Mouse (Mus musculus) bone marrow macrophage, adult 2 months (primary cell): ENCODE data around the gene Cptp. TPM values are rescaled to one million over a fixed set of nuclear protein-coding genes. Genes with fewer than 3 reads are reported as not detected.

ENCODE experiments used
- H3K27ac ChIP-seq: 2 replicates; pipeline ENCODE4 v1.5.1; 2012; ENCODE audit warnings: low read depth, low read length; ENCODE audit not compliant: insufficient read depth
- H3K4me1 ChIP-seq: 2 replicates; pipeline ENCODE4 v1.6.1; 2012; ENCODE audit warnings: low read length; ENCODE audit not compliant: control insufficient read depth, insufficient read depth
- H3K4me3 ChIP-seq: 2 replicates; pipeline ENCODE4 v1.5.1; 2012; ENCODE audit warnings: mild to moderate bottlenecking, low read length, moderate library complexity; ENCODE audit not compliant: insufficient read depth
- CTCF ChIP-seq: IDR thresholded peaks from 2 replicates; pipeline ENCODE4 v1.5.1; 2012; ENCODE audit warnings: low read depth, mild to moderate bottlenecking, low read length, moderate library complexity
- POLR2A ChIP-seq: IDR thresholded peaks from 2 replicates; pipeline ENCODE4 v1.6.1; 2012; ENCODE audit warnings: mild to moderate bottlenecking, low read depth, low read length, borderline replicate concordance
- polyA plus RNA-seq: library from polyadenylated mRNA; stranded (reverse); fragments of >200 nt; gene quantifications from 2 replicates; pipeline ENCODE4 v1.2.4, GENCODE M21; 2012; ENCODE audit not compliant: missing spikeins, insufficient read depth, insufficient read length

Cptp gene
- polyA plus RNA-seq, 1 experiment, result 13.9 TPM

DNA sequence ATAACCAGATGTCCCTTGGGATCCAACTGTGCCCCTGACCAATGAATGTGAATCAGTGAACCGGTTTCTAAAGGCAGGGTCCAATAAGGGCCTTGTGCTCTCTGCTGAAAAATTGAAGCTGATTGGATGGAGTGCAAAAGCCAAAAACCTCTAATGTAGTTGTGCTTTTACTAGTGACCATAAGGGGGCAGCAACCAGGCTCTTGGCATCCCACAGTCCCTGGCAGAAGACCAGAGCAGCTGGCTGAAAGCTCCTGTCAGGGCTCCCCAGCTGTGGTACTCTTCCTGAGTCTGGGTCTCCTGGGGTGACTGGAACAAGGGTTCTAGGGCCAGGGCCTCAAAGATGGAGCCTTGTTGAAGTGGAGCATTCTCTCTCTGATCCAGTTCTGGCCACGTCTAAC, 35.4 kb downstream of the Cptp start:
- TF ChIP-seq CTCF, result no peak; the same call in 1 of the 2 replicates
- no peak for TF ChIP-seq POLR2A
- no peak overlapping the region for H3K4me3 ChIP-seq
- H3K4me1 ChIP-seq, result peaks cover 33% of the 10 kb centered on the region
- peak overlapping the region; percentile 52; the same call in 1 of the 2 replicates for H3K27ac ChIP-seq

DNA sequence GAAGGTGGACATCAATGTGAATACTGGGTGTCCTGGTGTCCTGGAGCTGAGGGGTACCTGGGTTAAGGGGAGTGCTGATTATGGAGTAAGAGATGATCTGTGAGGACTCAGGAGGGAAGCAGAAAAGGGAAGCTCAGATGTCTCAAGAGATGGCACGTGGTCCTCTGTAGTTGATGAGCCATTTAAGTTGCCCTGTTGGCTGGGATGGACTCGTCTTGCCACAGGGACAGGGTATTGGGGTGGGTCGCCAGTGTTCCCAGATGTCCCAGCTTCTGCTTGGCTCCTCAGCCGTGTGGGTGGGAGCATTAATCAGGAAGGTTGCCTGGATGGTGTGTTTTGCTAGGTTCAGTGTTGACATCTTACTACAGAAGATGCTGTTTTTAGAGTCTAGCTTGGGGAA, 36.0 kb downstream of the Cptp start:
- H3K4me1 ChIP-seq, result peaks cover 33% of the 10 kb centered on the region
- H3K27ac ChIP-seq, result peak overlapping the region; percentile 52
- peak overlapping the region; percentile 91; the same call in 1 of the 2 replicates for H3K4me3 ChIP-seq
- no peak for TF ChIP-seq CTCF
- no peak for TF ChIP-seq POLR2A

GRCm38 (mm10) chr4:155832321-155832720, 36.9 kb downstream of the Cptp start:
- no peak for TF ChIP-seq CTCF
- TF ChIP-seq POLR2A, result no peak
- H3K4me3 ChIP-seq, result peak overlapping the region; percentile 91
- H3K27ac ChIP-seq, result peak overlapping the region; percentile 54
- peaks cover 28% of the 10 kb centered on the region for H3K4me1 ChIP-seq

GRCm38 (mm10) chr4:155831831-155832230, 37.4 kb downstream of the Cptp start:
- peak overlapping the region; percentile 54 for H3K27ac ChIP-seq
- TF ChIP-seq POLR2A, result no peak
- TF ChIP-seq CTCF, result no peak
- peak overlapping the region; percentile 91 for H3K4me3 ChIP-seq
- H3K4me1 ChIP-seq, result peaks cover 26% of the 10 kb centered on the region

DNA sequence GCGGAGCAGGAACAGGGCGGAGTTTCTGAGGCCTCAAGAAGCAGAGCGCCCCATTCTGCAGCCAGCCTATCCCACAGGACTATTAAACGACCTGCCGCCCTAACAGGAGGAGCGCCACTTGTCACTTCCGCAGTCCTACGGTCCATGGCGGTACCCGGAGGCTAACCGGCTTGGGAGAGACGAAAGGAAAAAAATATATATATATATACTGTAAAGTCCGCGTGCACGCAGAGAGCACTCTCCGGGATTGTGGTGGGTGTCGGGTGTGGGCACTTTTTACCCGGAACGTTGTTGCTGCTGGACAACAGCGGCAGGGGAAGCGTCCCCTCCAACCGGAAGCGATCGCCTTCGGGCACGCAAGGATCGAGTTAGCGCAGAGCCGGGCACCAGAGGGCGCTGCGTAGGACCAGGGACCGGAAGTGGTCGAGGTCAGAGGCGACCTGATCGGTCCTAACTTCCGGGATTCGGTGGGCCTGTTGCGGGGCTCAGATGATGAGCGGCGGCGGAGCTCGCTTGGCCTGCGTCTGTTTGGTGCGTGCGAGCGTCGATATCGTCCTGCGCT, 38.0 kb downstream of the Cptp start, which contains the start of gene Aurkaip1:
Gene Aurkaip1, plus strand, starts transcription at position 68 of the 562 bp plus-strand sequence.
- peak within 1 kb of the TSS; percentile 91 for H3K4me3 ChIP-seq
- TF ChIP-seq CTCF (no peak; the same call in 1 of the 2 replicates), POLR2A (no peak)
- H3K27ac ChIP-seq, result peak within 1 kb of the TSS; percentile 83
- peaks cover 26% of the 10 kb centered on the region for H3K4me1 ChIP-seq

DNA sequence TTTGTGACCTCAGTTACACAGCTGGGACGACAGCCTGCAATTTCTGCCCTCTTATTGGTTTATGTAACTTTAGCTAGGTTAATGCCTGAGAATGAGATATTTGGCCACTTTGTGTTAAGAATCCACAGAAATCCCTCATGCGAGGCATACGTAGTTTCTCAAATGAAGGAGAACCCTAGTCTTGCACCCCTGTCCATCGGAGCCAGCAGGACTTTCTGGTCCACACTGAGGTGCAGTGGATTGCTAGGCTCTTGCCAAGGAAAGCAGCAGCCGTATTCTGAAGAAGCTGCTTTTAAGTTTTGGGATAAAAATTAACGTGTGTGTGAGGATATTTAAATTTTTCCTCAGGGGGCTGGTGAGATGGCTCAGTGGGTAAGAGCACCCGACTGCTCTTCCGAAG, 38.6 kb downstream of the Cptp start:
- no peak overlapping the region for H3K27ac ChIP-seq
- peak overlapping the region; percentile 21 for H3K4me3 ChIP-seq
- TF ChIP-seq CTCF (no peak), POLR2A (no peak)

GRCm38 (mm10) chr4:155829866-155830265, 39.4 kb downstream of the Cptp start:
- TF ChIP-seq CTCF (no peak), POLR2A (no peak)
- no peak overlapping the region for H3K4me3 ChIP-seq
- peaks cover 26% of the 10 kb centered on the region for H3K4me1 ChIP-seq
- H3K27ac ChIP-seq, result no peak overlapping the region

More for the DNA sequence above, 38.6 kb downstream of the Cptp start:
- H3K4me1 ChIP-seq, result peaks cover 26% of the 10 kb centered on the region

DNA sequence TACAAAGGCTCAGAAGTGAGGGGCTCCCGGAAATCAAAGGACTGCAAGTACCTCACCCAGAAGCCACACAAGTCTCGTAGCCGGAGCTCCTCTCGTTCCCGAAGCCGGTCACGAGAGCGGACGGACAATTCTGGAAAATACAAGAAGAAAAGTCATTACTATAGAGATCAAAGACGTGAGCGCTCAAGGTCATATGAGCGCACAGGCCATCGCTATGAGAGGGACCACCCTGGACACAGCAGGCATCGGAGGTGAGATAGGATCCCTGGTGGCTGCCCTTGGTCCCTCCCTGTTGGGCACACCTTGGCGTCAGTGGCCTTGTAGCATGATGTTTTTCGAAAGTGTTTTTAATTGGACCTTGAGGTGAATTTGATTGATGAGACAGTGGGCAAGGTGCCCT, 45.8 kb downstream of the Cptp start:
- Histone ChIP-seq H3K4me3 (no peak overlapping the region), H3K27ac (no peak overlapping the region), H3K4me1 (no peaks in the 10 kb centered on the region)
- TF ChIP-seq POLR2A (no peak), CTCF (no peak)

- Histone ChIP-seq H3K4me3 (no peak overlapping the region), H3K27ac (no peak overlapping the region), H3K4me1 (no peaks in the 10 kb centered on the region)
- TF ChIP-seq POLR2A, result no peak
- TF ChIP-seq CTCF, result peak; percentile 45; the same call in 1 of the 2 replicates
Measured at GRCm38 (mm10) chr4:155821025-155821424, 48.2 kb downstream of the Cptp start.

GRCm38 (mm10) chr4:155817533-155817932, 51.7 kb downstream of the Cptp start:
- TF ChIP-seq CTCF (no peak), POLR2A (no peak)
- no peak overlapping the region for H3K27ac ChIP-seq
- H3K4me1 ChIP-seq, result peaks cover 9% of the 10 kb centered on the region
- no peak overlapping the region for H3K4me3 ChIP-seq

Other genes starting within 250 kb of the Cptp start
- gene Cdk11b, start 244.6 kb downstream of the Cptp start, polyA plus RNA-seq, result 102 and 117 TPM in 2 replicates
- gene Gm10563, start 224.0 kb downstream of the Cptp start, polyA plus RNA-seq, result not detected in 2 replicates
- gene Mmp23, start 216.1 kb downstream of the Cptp start, polyA plus RNA-seq, result 0.64 and 1.9 TPM in 2 replicates
- gene Mib2, start 200.2 kb downstream of the Cptp start, polyA plus RNA-seq, result 39.9 and 48.7 TPM in 2 replicates
- gene Fndc10, start 175.1 kb downstream of the Cptp start, polyA plus RNA-seq, result 1.0 and 1.6 TPM in 2 replicates
- gene Ssu72, start 164.6 kb downstream of the Cptp start, polyA plus RNA-seq, result 99.3 and 107 TPM in 2 replicates
- gene Tmem240, start 134.6 kb downstream of the Cptp start, polyA plus RNA-seq, result 1.3 and 1.4 TPM in 2 replicates
- gene Atad3a, start 108.3 kb downstream of the Cptp start, polyA plus RNA-seq, result 13.6 and 19.1 TPM in 2 replicates
- gene Vwa1, start 94.7 kb downstream of the Cptp start, polyA plus RNA-seq, result not detected in 2 replicates
- gene Tmem88b, start 83.6 kb downstream of the Cptp start, polyA plus RNA-seq, result 0.23 TPM in 1 of 2 replicates, not detected in the other
- gene Ankrd65, start 79.0 kb downstream of the Cptp start, polyA plus RNA-seq, result not detected in 2 replicates
- gene Mrpl20, start 66.6 kb downstream of the Cptp start, polyA plus RNA-seq, result 81.6 and 99.5 TPM in 2 replicates
- 100 and 112 TPM in 2 replicates for gene Ccnl2, start 57.0 kb downstream of the Cptp start, polyA plus RNA-seq
- gene Aurkaip1, start 38.2 kb downstream of the Cptp start, polyA plus RNA-seq, result 99.3 and 105 TPM in 2 replicates
- 1.2 and 2.7 TPM in 2 replicates for gene Mxra8, start 29.8 kb downstream of the Cptp start, polyA plus RNA-seq
- gene Dvl1, start 22.0 kb downstream of the Cptp start, polyA plus RNA-seq, result 20.9 and 27.3 TPM in 2 replicates
- gene Tas1r3, start 6.1 kb downstream of the Cptp start, polyA plus RNA-seq, result 0.62 and 0.68 TPM in 2 replicates
- gene Ints11, start 106 bp upstream of the Cptp start, polyA plus RNA-seq, result 21.4 and 23.0 TPM in 2 replicates
- 10.7 and 13.2 TPM in 2 replicates for gene Pusl1, start 22.3 kb upstream of the Cptp start, polyA plus RNA-seq
- 15.8 and 18.1 TPM in 2 replicates for gene Acap3, start 22.4 kb upstream of the Cptp start, polyA plus RNA-seq
- 78.3 and 85.9 TPM in 2 replicates for gene Ube2j2, start 74.4 kb upstream of the Cptp start, polyA plus RNA-seq
- 32.4 and 42.7 TPM in 2 replicates for gene C1qtnf12, start 92.9 kb upstream of the Cptp start, polyA plus RNA-seq
- gene B3galt6, start 123.2 kb upstream of the Cptp start, polyA plus RNA-seq, result 1.7 and 2.3 TPM in 2 replicates
- gene Sdf4, start 123.4 kb upstream of the Cptp start, polyA plus RNA-seq, result 197 and 213 TPM in 2 replicates
- 1.5 and 1.7 TPM in 2 replicates for gene Tnfrsf4, start 144.4 kb upstream of the Cptp start, polyA plus RNA-seq
- gene Tnfrsf18, start 156.7 kb upstream of the Cptp start, polyA plus RNA-seq, result not detected in 2 replicates
- not detected in 2 replicates for gene Ttll10, start 190.0 kb upstream of the Cptp start, polyA plus RNA-seq
- 18.3 and 20.3 TPM in 2 replicates for gene 9430015G10Rik, start 240.5 kb upstream of the Cptp start, polyA plus RNA-seq